Mouse (Mus musculus) forebrain, embryonic 10.5 days (tissue): Measurements from ENCODE around the gene H2afj. TPM values are rescaled to one million over a fixed set of nuclear protein-coding genes. Genes with fewer than 3 reads are reported as not detected.

Experiments
- DNase-seq: peaks from one replicate; pipeline ENCODE4 v3.0.0-alpha.2; 2017; ENCODE audit warnings: low spot score; ENCODE audit errors: extremely low spot score
- H3K27ac ChIP-seq: fragments of 300-500 bp; sonication (generic); 2 replicates; pipeline ENCODE4 v1.5.1; 2016; ENCODE audit warnings: mild to moderate bottlenecking
- H3K27me3 ChIP-seq: fragments of 300-500 bp; sonication (generic); 2 replicates; pipeline ENCODE4 v1.6.1; 2016; ENCODE audit warnings: mild to moderate bottlenecking; ENCODE audit not compliant: poor library complexity, severe bottlenecking
- H3K36me3 ChIP-seq: fragments of 300-500 bp; sonication (generic); replicated peaks from 2 replicates; pipeline ENCODE4 v1.6.1; 2016; ENCODE audit warnings: mild to moderate bottlenecking, moderate library complexity
- H3K4me1 ChIP-seq: fragments of 300-500 bp; sonication (generic); 2 replicates; pipeline ENCODE4 v1.6.1; 2016
- H3K4me3 ChIP-seq: fragments of 300-500 bp; sonication (generic); 2 replicates; pipeline ENCODE4 v1.5.1; 2016; ENCODE audit warnings: mild to moderate bottlenecking, moderate library complexity
- H3K9me3 ChIP-seq: fragments of 300-500 bp; sonication (generic); 2 replicates; pipeline ENCODE4 v1.6.1; 2016; ENCODE audit warnings: mild to moderate bottlenecking, moderate library complexity
- WGBS: fragments of 180-500 bp; shearing (Covaris S2); methylation state at CpG from one replicate; pipeline ENCODE4 v1.1.7; 2016; 5-methylcytosine and 5-hydroxymethylcytosine counted together
- microRNA-seq: library from miRNA; unstranded; fragments of <30 nt; microRNA quantifications from one replicate; pipeline ENCODE4, GENCODE M21; 2017
- polyA plus RNA-seq: library from polyadenylated mRNA; unstranded; fragments of >200 nt; fragmentation: Nextera tagmentation; extraction: Ambion mirVana; gene quantifications from 2 replicates; pipeline ENCODE4 v1.2.1, GENCODE M21; 2016

Gene H2afj
- polyA plus RNA-seq, 1 experiment from 2014 or later = 101 TPM

DNA sequence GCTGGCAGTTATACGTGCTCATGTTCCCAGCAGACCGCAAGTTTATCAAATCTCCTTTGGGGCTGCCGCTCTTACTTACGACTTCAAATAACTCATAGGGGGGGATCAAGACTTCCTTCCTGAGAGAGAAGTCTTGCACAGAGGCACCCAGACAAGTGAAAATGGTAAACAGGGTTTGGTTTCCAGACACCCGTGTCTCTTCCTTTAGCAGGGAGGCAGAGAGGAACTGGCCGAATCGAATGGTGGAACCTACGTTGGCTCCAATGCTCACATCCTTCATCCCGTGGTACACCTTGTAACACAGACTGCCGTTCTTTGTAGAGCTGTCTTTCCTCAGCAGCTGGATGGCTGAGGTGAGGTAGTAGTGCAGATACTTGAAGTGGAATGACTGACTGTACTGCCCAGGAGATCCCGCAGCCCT, 46.3 kb downstream of the H2afj start:
- Histone ChIP-seq H3K36me3 (no peaks in the 10 kb centered on the region), H3K4me1 (peaks cover 13% of the 10 kb centered on the region), H3K27ac (no peak overlapping the region), H3K27me3 (no peaks in the 10 kb centered on the region), H3K9me3 (no peaks in the 10 kb centered on the region), H3K4me3 (no peak overlapping the region)
- no peak for DNase-seq
- WGBS = 96% methylated on average over 11 of the region's 11 CpGs

DNA sequence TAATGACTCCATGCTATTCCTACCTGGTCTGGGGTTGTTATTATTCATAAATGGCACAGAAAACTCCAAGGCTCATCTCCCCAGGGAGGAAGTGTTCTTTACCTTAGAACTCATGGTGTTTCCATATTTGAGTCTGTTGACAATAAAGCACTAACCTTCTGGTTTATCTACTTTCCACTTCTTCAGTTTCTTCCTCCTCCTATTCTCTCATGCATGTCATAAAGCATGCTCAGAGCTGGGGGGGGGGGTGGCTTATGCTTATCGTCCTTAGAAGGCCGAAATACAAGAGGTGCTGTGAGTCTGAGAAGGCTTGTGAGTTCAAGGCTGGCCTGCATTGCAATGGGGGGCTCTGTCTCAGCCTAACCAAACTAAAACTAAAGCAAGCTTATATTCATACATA, 47.1 kb downstream of the H2afj start:
- DNase-seq = no peak
- Histone ChIP-seq H3K4me1 (peaks cover 13% of the 10 kb centered on the region), H3K27me3 (no peaks in the 10 kb centered on the region), H3K4me3 (no peak overlapping the region), H3K36me3 (no peaks in the 10 kb centered on the region), H3K27ac (no peak overlapping the region), H3K9me3 (no peaks in the 10 kb centered on the region)
- 78% methylated on average over 2 of the region's 2 CpGs for WGBS

DNA sequence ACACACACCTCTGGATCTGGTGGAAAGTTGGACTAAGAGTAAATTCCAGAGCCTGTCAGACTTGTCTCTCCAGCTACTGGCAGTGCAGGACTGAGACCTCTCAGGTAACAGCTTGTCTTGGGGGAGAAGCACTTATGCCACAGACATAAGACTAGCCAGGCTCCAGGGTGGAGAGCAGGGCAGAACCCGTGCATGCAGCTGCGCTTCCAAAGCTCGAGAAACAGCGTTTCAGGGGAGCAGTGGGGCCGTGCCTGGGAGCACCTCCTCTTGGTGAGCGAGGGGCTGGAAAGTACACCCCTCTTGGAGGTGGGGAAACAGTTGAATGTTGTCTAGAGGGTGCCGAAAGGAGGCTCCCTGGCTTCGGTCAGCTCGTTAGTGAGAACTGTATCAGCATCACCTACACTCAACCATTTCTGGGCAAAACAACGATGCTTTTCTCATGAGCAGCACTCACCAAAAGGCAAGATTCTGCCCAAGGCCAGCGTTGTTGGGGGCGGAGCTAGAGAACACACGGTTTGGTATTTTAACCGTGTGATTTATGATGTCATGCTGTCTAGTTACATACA, 48.1 kb downstream of the H2afj start:
- Histone ChIP-seq H3K4me1 (peaks cover 13% of the 10 kb centered on the region), H3K36me3 (no peaks in the 10 kb centered on the region), H3K9me3 (no peaks in the 10 kb centered on the region), H3K27me3 (no peaks in the 10 kb centered on the region), H3K27ac (peak overlapping the region; percentile 40; the same call in 1 of the 2 replicates), H3K4me3 (peak overlapping the region; percentile 22)
- no peak for DNase-seq
- 75% methylated on average over 14 of the region's 14 CpGs for WGBS

DNA sequence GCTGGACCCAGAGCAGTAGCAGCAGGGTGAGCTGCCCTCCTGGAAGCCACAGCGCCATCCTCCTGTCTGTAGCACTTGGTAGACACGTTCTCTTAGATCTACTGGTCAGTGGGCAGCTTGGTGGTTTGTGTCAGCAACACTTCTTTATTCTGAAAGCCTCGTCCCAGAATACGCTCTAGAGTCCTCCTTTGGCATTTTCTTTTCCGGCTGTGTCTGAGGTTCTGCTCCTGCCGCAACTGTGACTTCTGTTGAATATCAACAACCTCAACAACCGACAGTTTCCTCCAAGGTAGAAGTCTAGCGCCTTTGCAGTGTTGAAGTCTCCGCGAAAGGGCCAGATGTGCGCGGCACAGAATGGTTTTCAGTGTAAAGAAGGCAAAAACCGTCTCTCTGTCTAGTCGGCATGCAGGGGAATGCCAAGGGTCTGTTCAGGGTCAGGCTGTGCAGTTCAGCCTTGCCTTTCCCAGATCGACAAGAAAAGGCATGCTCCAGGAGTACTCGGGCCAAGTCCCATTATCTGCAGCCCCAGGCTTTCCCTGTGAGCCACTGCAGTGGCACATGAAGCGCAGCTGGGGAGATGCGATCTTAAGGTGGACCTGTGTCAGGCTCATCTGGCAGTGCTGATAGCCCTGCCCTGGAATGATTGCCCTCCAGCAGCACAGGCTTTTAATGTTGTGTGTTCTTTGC, 49.3 kb downstream of the H2afj start, which contains the start of gene Art4:
Gene Art4 (minus strand): TSS at position 548 of the 687 bp plus-strand sequence.
- peak within 1 kb of the TSS; percentile 13; the same call in 1 of the 2 replicates for H3K4me3 ChIP-seq

DNA sequence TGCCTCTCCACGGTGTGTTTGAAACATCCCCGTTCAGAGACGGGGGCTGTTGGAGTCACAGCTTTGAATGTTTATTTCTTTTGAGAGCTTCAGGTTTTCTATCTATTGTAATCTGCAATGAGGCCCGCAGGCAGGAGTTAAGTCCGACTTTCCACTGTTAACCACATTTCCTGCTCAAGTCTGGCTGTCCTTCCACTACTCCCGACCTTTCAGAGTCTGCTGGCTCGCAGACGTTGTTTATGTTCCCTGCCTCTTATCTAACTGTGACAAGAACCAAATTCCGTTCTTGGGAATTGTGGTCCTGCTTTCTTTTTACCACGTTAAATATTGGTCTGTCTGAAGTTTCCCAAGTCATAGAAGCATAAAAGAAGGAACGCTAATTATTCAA, 49.8 kb downstream of the H2afj start:
- Histone ChIP-seq H3K27me3 (no peaks in the 10 kb centered on the region), H3K9me3 (no peaks in the 10 kb centered on the region), H3K4me1 (peaks cover 4% of the 10 kb centered on the region), H3K36me3 (no peaks in the 10 kb centered on the region), H3K27ac (peak overlapping the region; percentile 56), H3K4me3 (no peak overlapping the region)
- no peak for DNase-seq
- 65% methylated on average over 11 of the region's 11 CpGs for WGBS

More for the DNA sequence above, 49.3 kb downstream of the H2afj start, which contains the start of gene Art4:
- no peak for DNase-seq
- Histone ChIP-seq H3K9me3 (no peaks in the 10 kb centered on the region), H3K27ac (peak within 1 kb of the TSS; percentile 56), H3K4me1 (peaks cover 10% of the 10 kb centered on the region), H3K27me3 (no peaks in the 10 kb centered on the region), H3K36me3 (no peaks in the 10 kb centered on the region)
- 81% methylated on average over 18 of the region's 18 CpGs for WGBS

DNA sequence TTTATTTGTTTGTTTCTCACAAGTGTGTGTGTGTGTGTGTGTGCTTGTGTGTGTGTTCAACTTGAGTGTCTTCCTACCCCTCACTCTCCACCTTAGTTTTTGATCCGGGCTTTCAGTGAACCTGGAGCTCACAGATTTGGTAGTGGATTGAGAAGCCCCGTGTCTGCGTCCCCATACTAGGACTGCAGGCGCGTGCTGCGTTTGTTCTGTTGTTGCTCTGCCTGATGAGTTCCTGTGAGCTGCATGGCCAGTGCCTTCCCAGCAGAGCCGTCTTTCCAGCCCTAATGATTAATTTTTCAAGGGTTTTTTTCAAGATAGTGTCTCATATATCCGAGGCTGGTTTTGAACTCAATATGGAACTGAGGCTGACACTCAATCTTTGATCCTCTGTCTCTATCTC, 50.4 kb downstream of the H2afj start:
- Histone ChIP-seq H3K27me3 (no peaks in the 10 kb centered on the region), H3K36me3 (no peaks in the 10 kb centered on the region), H3K4me1 (0 out of 2 replicates have a peak, but pooled peaks cover 3% of the 10 kb centered on the region), H3K4me3 (no peak overlapping the region), H3K27ac (no peak overlapping the region), H3K9me3 (no peaks in the 10 kb centered on the region)
- 88% methylated on average over 8 of the region's 8 CpGs for WGBS
- no peak for DNase-seq

Small RNA genes lying within 50 kb of the gene (microRNA-seq; reads per million reads assigned to microRNA genes)
- not detected for gene Gm44364

Other genes starting within 250 kb of the H2afj start
- gene Plbd1, start 146.3 kb upstream of the H2afj start, polyA plus RNA-seq = 1.0 and 1.1 TPM in 2 replicates
- not detected in 2 replicates for gene Gucy2c, start 26.5 kb upstream of the H2afj start, polyA plus RNA-seq
- gene Hist4h4, start 3.8 kb upstream of the H2afj start, polyA plus RNA-seq = 0.38 and 0.49 TPM in 2 replicates
- gene BC049715, start 19.4 kb downstream of the H2afj start, polyA plus RNA-seq = 1.7 and 1.9 TPM in 2 replicates
- gene Wbp11, start 20.0 kb downstream of the H2afj start, polyA plus RNA-seq = 166 and 170 TPM in 2 replicates
- gene Smco3, start 27.2 kb downstream of the H2afj start, polyA plus RNA-seq = not detected in 2 replicates
- 1.4 and 1.5 TPM in 2 replicates for gene Art4, start 49.5 kb downstream of the H2afj start, polyA plus RNA-seq
- 0.50 and 0.91 TPM in 2 replicates for gene Mgp, start 67.6 kb downstream of the H2afj start, polyA plus RNA-seq
- not detected in 2 replicates for gene Erp27, start 113.9 kb downstream of the H2afj start, polyA plus RNA-seq
- not detected in 2 replicates for gene Pde6h, start 115.6 kb downstream of the H2afj start, polyA plus RNA-seq
- 22.0 and 25.3 TPM in 2 replicates for gene Arhgdib, start 133.7 kb downstream of the H2afj start, polyA plus RNA-seq